Mouse (Mus musculus) erythroblast, embryonic 14.5 days (primary cell): ENCODE results near the gene Fcgr2b.

Experiments used
- GATA1 ChIP-seq: IDR thresholded peaks from 2 replicates; pipeline ENCODE4 v1.6.1; 2012; ENCODE audit warnings: low read length, inconsistent platforms, mixed read lengths
- TAL1 ChIP-seq: IDR thresholded peaks from 3 replicates; pipeline ENCODE4 v1.6.1; 2012; ENCODE audit warnings: low read length, inconsistent platforms, mixed read lengths

DNA sequence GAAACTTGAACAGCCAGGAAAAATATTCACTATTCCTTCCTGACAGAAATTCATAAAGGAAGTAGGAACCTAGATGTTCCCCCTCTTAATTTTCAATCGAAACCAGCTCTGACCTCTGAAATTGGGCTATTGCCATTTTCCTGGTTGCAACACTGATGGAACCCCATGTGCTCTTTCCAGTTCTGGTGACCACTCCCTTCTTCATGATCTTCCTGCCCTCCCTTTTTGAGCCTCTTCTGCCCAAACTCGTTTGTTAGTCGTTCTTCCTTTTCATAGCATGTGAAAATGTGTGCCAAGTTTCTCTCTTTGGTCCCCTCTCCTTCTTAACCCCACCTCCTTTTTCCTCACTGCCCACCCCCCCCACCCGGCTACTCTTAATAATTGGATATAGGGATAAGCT, 35.4 kb upstream of the Fcgr2b start:
- TF ChIP-seq GATA1 (no peak), TAL1 (no peak)
